Mouse (Mus musculus): ENCODE results near the gene Odc1. TPM values are rescaled to one million over a fixed set of nuclear protein-coding genes. Genes with fewer than 3 reads are reported as not detected.

Odc1 gene
- polyA plus RNA-seq, 1 experiment: 653 TPM

GRCm38 (mm10) chr12:17530825-17531224 lies 13.8 kb upstream of the Odc1 start:
- Histone ChIP-seq H3K36me3 (ENCODE audit: control insufficient read depth, insufficient read depth, low read length, poor library complexity, severe bottlenecking) (no peaks in the 10 kb centered on the region), H3K9ac (ENCODE audit: low read depth, poor library complexity, severe bottlenecking) (no peak overlapping the region), H3K4me3 (ENCODE audit: low read depth, low read length) (no peak overlapping the region), H3K27ac (ENCODE audit: insufficient read depth, low read length) (no peak overlapping the region), H3K27me3 (ENCODE audit: control insufficient read depth, insufficient read depth, low read length, poor library complexity, severe bottlenecking) (no peaks in the 10 kb centered on the region), H3K4me1 (ENCODE audit: control insufficient read depth, insufficient read depth, low read length) (peaks cover 3% of the 10 kb centered on the region), H3K9me3 (replicated peaks; ENCODE audit: control insufficient read depth, insufficient read depth, low read length, poor library complexity, severe bottlenecking) (no peaks in the 10 kb centered on the region)
- no peak for TF ChIP-seq CTCF (IDR thresholded peaks at IDR 0.05; ENCODE audit: low read depth, low read length)
- TF ChIP-seq EP300 (IDR thresholded peaks at IDR 0.05; ENCODE audit: insufficient read depth, low read depth, low read length): no peak
- TF ChIP-seq POLR2A (IDR thresholded peaks at IDR 0.05; ENCODE audit: insufficient read depth, low read length): no peak

DNA sequence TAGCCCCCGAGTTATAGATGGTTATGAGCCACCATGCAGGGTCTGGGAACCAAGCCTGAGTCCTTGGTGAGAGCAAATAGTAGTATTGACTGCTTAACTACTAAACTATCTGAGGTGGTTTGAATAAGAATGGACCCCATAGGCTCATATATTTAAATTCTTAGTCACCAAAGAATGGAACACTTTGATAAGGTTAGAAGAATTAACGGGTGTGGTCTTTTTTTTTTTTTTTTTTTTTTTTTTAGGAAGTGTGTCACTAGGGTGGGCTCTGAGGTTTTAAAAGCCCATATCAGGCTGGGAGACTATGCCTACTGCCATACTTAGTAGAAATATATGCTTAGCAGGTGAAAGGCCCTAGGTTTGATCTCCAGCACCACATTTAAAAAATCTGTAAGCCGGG lies 8.4 kb upstream of the Odc1 start:
- H3K27me3 ChIP-seq (ENCODE audit: control insufficient read depth, insufficient read depth, low read length, poor library complexity, severe bottlenecking): no peaks in the 10 kb centered on the region
- H3K9ac ChIP-seq (ENCODE audit: low read depth, poor library complexity, severe bottlenecking): no peak overlapping the region
- H3K4me1 ChIP-seq (ENCODE audit: control insufficient read depth, insufficient read depth, low read length): no peaks in the 10 kb centered on the region
- H3K27ac ChIP-seq (ENCODE audit: insufficient read depth, low read length): no peak overlapping the region
- H3K36me3 ChIP-seq (ENCODE audit: control insufficient read depth, insufficient read depth, low read length, poor library complexity, severe bottlenecking): no peaks in the 10 kb centered on the region
- TF ChIP-seq EP300 (IDR thresholded peaks at IDR 0.05; ENCODE audit: insufficient read depth, low read depth, low read length): no peak
- TF ChIP-seq POLR2A (IDR thresholded peaks at IDR 0.05; ENCODE audit: insufficient read depth, low read length): no peak
- TF ChIP-seq CTCF (IDR thresholded peaks at IDR 0.05; ENCODE audit: low read depth, low read length): no peak
- no peak overlapping the region for H3K4me3 ChIP-seq (ENCODE audit: low read depth, low read length)
- H3K9me3 ChIP-seq (replicated peaks; ENCODE audit: control insufficient read depth, insufficient read depth, low read length, poor library complexity, severe bottlenecking): no peaks in the 10 kb centered on the region

GRCm38 (mm10) chr12:17537147-17537546 lies 7.4 kb upstream of the Odc1 start:
- H3K27ac ChIP-seq (ENCODE audit: insufficient read depth, low read length): no peak overlapping the region
- TF ChIP-seq POLR2A (IDR thresholded peaks at IDR 0.05; ENCODE audit: insufficient read depth, low read length): no peak
- no peaks in the 10 kb centered on the region for H3K27me3 ChIP-seq (ENCODE audit: control insufficient read depth, insufficient read depth, low read length, poor library complexity, severe bottlenecking)
- H3K4me3 ChIP-seq (ENCODE audit: low read depth, low read length): no peak overlapping the region
- no peak overlapping the region for H3K9ac ChIP-seq (ENCODE audit: low read depth, poor library complexity, severe bottlenecking)
- H3K9me3 ChIP-seq (replicated peaks; ENCODE audit: control insufficient read depth, insufficient read depth, low read length, poor library complexity, severe bottlenecking): no peaks in the 10 kb centered on the region
- no peaks in the 10 kb centered on the region for H3K4me1 ChIP-seq (ENCODE audit: control insufficient read depth, insufficient read depth, low read length)
- no peaks in the 10 kb centered on the region for H3K36me3 ChIP-seq (ENCODE audit: control insufficient read depth, insufficient read depth, low read length, poor library complexity, severe bottlenecking)

- no peak overlapping the region for H3K27ac ChIP-seq (ENCODE audit: insufficient read depth, low read length)
- H3K4me1 ChIP-seq (ENCODE audit: control insufficient read depth, insufficient read depth, low read length): no peaks in the 10 kb centered on the region
- no peaks in the 10 kb centered on the region for H3K9me3 ChIP-seq (replicated peaks; ENCODE audit: control insufficient read depth, insufficient read depth, low read length, poor library complexity, severe bottlenecking)
- H3K9ac ChIP-seq (ENCODE audit: low read depth, poor library complexity, severe bottlenecking): no peak overlapping the region
- no peak overlapping the region for H3K4me3 ChIP-seq (ENCODE audit: low read depth, low read length)
- no peaks in the 10 kb centered on the region for H3K36me3 ChIP-seq (ENCODE audit: control insufficient read depth, insufficient read depth, low read length, poor library complexity, severe bottlenecking)
- H3K27me3 ChIP-seq (ENCODE audit: control insufficient read depth, insufficient read depth, low read length, poor library complexity, severe bottlenecking): no peaks in the 10 kb centered on the region
- TF ChIP-seq POLR2A (IDR thresholded peaks at IDR 0.05; ENCODE audit: insufficient read depth, low read length): no peak
- no peak for TF ChIP-seq CTCF (IDR thresholded peaks at IDR 0.05; ENCODE audit: low read depth, low read length)
These were observed 6.5 kb upstream of the Odc1 start for GRCm38 (mm10) chr12:17538087-17538486.

DNA sequence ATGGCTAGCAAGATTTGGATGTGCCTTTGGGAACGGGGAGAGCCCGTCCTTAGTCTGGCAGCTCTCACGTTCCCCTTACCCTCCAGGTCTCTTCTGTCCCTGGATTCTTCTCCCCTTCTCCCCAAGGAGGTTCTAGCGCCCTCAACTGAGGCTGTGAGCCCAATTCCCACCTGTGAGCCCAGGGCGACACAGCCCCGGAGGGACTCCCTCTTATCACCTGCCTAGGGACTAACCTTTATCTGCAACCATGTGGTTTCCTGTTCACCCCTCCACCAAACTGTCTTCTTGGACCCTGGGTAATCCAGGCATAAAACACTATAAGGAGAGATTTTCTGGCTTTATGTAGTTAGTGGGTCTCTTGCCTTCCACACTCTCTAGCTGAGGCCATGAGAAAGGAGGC lies 5.6 kb upstream of the Odc1 start:
- Histone ChIP-seq H3K9ac (ENCODE audit: low read depth, poor library complexity, severe bottlenecking) (no peak overlapping the region), H3K4me3 (ENCODE audit: low read depth, low read length) (no peak overlapping the region), H3K27ac (ENCODE audit: insufficient read depth, low read length) (no peak overlapping the region), H3K9me3 (replicated peaks; ENCODE audit: control insufficient read depth, insufficient read depth, low read length, poor library complexity, severe bottlenecking) (no peaks in the 10 kb centered on the region), H3K4me1 (ENCODE audit: control insufficient read depth, insufficient read depth, low read length) (no peaks in the 10 kb centered on the region), H3K27me3 (ENCODE audit: control insufficient read depth, insufficient read depth, low read length, poor library complexity, severe bottlenecking) (no peaks in the 10 kb centered on the region), H3K36me3 (ENCODE audit: control insufficient read depth, insufficient read depth, low read length, poor library complexity, severe bottlenecking) (no peaks in the 10 kb centered on the region)
- no peak for TF ChIP-seq EP300 (IDR thresholded peaks at IDR 0.05; ENCODE audit: insufficient read depth, low read depth, low read length)
- TF ChIP-seq CTCF (IDR thresholded peaks at IDR 0.05; ENCODE audit: low read depth, low read length): no peak
- TF ChIP-seq POLR2A (IDR thresholded peaks at IDR 0.05; ENCODE audit: insufficient read depth, low read length): no peak

DNA sequence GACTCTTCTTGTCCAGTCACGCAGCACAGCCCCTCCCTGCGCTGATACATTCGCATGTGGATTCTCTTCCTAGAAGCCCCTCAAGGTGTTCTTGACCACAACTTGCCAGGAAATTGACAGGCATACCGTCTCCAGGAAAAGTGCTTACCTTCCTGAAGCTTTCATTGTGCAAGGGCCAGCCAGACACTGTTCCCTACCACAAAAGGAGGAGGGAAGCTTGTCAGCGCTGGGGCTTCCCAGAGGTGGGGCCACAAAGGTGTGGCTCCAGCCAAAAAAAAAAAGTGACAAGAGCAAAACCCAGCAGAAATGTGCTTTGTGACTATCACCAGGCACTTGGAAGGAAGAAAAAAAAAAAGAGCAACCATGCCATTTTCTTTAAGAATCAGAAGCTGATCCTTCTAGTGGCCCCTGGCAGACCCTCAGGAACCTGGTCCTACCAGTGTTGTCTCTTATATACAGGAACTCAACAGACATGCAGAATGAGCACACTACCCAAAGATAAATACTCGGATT lies 4.5 kb upstream of the Odc1 start:
- TF ChIP-seq CTCF (IDR thresholded peaks at IDR 0.05; ENCODE audit: low read depth, low read length) (no peak), EP300 (IDR thresholded peaks at IDR 0.05; ENCODE audit: insufficient read depth, low read depth, low read length) (no peak), POLR2A (IDR thresholded peaks at IDR 0.05; ENCODE audit: insufficient read depth, low read length) (no peak)
- no peak overlapping the region for H3K4me3 ChIP-seq (ENCODE audit: low read depth, low read length)

More for the DNA sequence above, 4.5 kb upstream of the Odc1 start:
- Histone ChIP-seq H3K9ac (ENCODE audit: low read depth, poor library complexity, severe bottlenecking) (no peak overlapping the region), H3K9me3 (replicated peaks; ENCODE audit: control insufficient read depth, insufficient read depth, low read length, poor library complexity, severe bottlenecking) (no peaks in the 10 kb centered on the region), H3K27me3 (ENCODE audit: control insufficient read depth, insufficient read depth, low read length, poor library complexity, severe bottlenecking) (no peaks in the 10 kb centered on the region), H3K36me3 (ENCODE audit: control insufficient read depth, insufficient read depth, low read length, poor library complexity, severe bottlenecking) (no peaks in the 10 kb centered on the region), H3K27ac (ENCODE audit: insufficient read depth, low read length) (no peak overlapping the region), H3K4me1 (ENCODE audit: control insufficient read depth, insufficient read depth, low read length) (no peaks in the 10 kb centered on the region)
